Mouse (Mus musculus): ENCODE measurements around the gene Dlx6. TPM values are rescaled to one million over a fixed set of nuclear protein-coding genes. Genes with fewer than 3 reads are reported as not detected.

The Dlx6 gene
- polyA plus RNA-seq, 1 experiment = 12.3 TPM

- no peak for TF ChIP-seq CTCF (IDR thresholded peaks at IDR 0.05; ENCODE audit: control insufficient read depth, insufficient read depth, insufficient replicate concordance, low read depth, low read length)
- no peak for TF ChIP-seq POLR2A (IDR thresholded peaks at IDR 0.05; ENCODE audit: control insufficient read depth, low read depth, low read length)
- H3K27ac ChIP-seq (ENCODE audit: control insufficient read depth, insufficient read depth, low read depth, low read length) = no peak overlapping the region
- no peaks in the 10 kb centered on the region; the same call in 1 of the 2 replicates for H3K4me1 ChIP-seq (ENCODE audit: control insufficient read depth, insufficient read depth, low read length)
- H3K36me3 ChIP-seq (ENCODE audit: control insufficient read depth, insufficient read depth, low read length) = no peaks in the 10 kb centered on the region
- no peaks in the 10 kb centered on the region for H3K27me3 ChIP-seq (ENCODE audit: control insufficient read depth, insufficient read depth, low read length)
- no peak overlapping the region for H3K4me3 ChIP-seq (ENCODE audit: control insufficient read depth, low read depth, low read length)
These were observed 29.8 kb upstream of the Dlx6 start for GRCm38 (mm10) chr6:6833301-6833700.

GRCm38 (mm10) chr6:6848541-6848940 lies 14.6 kb upstream of the Dlx6 start:
- Histone ChIP-seq H3K4me1 (ENCODE audit: control insufficient read depth, insufficient read depth, low read length) (no peaks in the 10 kb centered on the region), H3K27ac (ENCODE audit: control insufficient read depth, insufficient read depth, low read depth, low read length) (no peak overlapping the region), H3K36me3 (ENCODE audit: control insufficient read depth, insufficient read depth, low read length) (no peaks in the 10 kb centered on the region), H3K27me3 (ENCODE audit: control insufficient read depth, insufficient read depth, low read length) (no peaks in the 10 kb centered on the region), H3K4me3 (ENCODE audit: control insufficient read depth, low read depth, low read length) (no peak overlapping the region)
- TF ChIP-seq POLR2A (IDR thresholded peaks at IDR 0.05; ENCODE audit: control insufficient read depth, low read depth, low read length) (no peak), CTCF (IDR thresholded peaks at IDR 0.05; ENCODE audit: control insufficient read depth, insufficient read depth, insufficient replicate concordance, low read depth, low read length) (no peak)

- TF ChIP-seq POLR2A (IDR thresholded peaks at IDR 0.05; ENCODE audit: control insufficient read depth, low read depth, low read length) (no peak), CTCF (IDR thresholded peaks at IDR 0.05; ENCODE audit: control insufficient read depth, insufficient read depth, insufficient replicate concordance, low read depth, low read length) (no peak)
- Histone ChIP-seq H3K27ac (ENCODE audit: control insufficient read depth, insufficient read depth, low read depth, low read length) (no peak overlapping the region), H3K4me1 (ENCODE audit: control insufficient read depth, insufficient read depth, low read length) (no peaks in the 10 kb centered on the region), H3K4me3 (ENCODE audit: control insufficient read depth, low read depth, low read length) (no peak overlapping the region), H3K27me3 (ENCODE audit: control insufficient read depth, insufficient read depth, low read length) (no peaks in the 10 kb centered on the region), H3K36me3 (ENCODE audit: control insufficient read depth, insufficient read depth, low read length) (no peaks in the 10 kb centered on the region)
These were observed 13.4 kb upstream of the Dlx6 start for GRCm38 (mm10) chr6:6849744-6850143.

- H3K27me3 ChIP-seq (ENCODE audit: control insufficient read depth, insufficient read depth, low read length) = no peaks in the 10 kb centered on the region
- H3K27ac ChIP-seq (ENCODE audit: control insufficient read depth, insufficient read depth, low read depth, low read length) = no peak overlapping the region
- H3K4me1 ChIP-seq (ENCODE audit: control insufficient read depth, insufficient read depth, low read length) = no peaks in the 10 kb centered on the region
- H3K36me3 ChIP-seq (ENCODE audit: control insufficient read depth, insufficient read depth, low read length) = no peaks in the 10 kb centered on the region
- no peak overlapping the region for H3K4me3 ChIP-seq (ENCODE audit: control insufficient read depth, low read depth, low read length)
- no peak for TF ChIP-seq CTCF (IDR thresholded peaks at IDR 0.05; ENCODE audit: control insufficient read depth, insufficient read depth, insufficient replicate concordance, low read depth, low read length)
- TF ChIP-seq POLR2A (IDR thresholded peaks at IDR 0.05; ENCODE audit: control insufficient read depth, low read depth, low read length) = no peak
These were observed 12.6 kb upstream of the Dlx6 start for GRCm38 (mm10) chr6:6850324-6851060.

- TF ChIP-seq POLR2A (IDR thresholded peaks at IDR 0.05; ENCODE audit: control insufficient read depth, low read depth, low read length) (no peak), CTCF (IDR thresholded peaks at IDR 0.05; ENCODE audit: control insufficient read depth, insufficient read depth, insufficient replicate concordance, low read depth, low read length) (no peak)
- peaks cover 2% of the 10 kb centered on the region; the same call in 1 of the 2 replicates for H3K4me1 ChIP-seq (ENCODE audit: control insufficient read depth, insufficient read depth, low read length)
- H3K4me3 ChIP-seq (ENCODE audit: control insufficient read depth, low read depth, low read length) = no peak overlapping the region
- no peak overlapping the region for H3K27ac ChIP-seq (ENCODE audit: control insufficient read depth, insufficient read depth, low read depth, low read length)
- no peaks in the 10 kb centered on the region for H3K36me3 ChIP-seq (ENCODE audit: control insufficient read depth, insufficient read depth, low read length)
- no peaks in the 10 kb centered on the region for H3K27me3 ChIP-seq (ENCODE audit: control insufficient read depth, insufficient read depth, low read length)
These were observed 12.0 kb upstream of the Dlx6 start for GRCm38 (mm10) chr6:6851166-6851565.

- TF ChIP-seq CTCF (IDR thresholded peaks at IDR 0.05; ENCODE audit: control insufficient read depth, insufficient read depth, insufficient replicate concordance, low read depth, low read length) (no peak), POLR2A (IDR thresholded peaks at IDR 0.05; ENCODE audit: control insufficient read depth, low read depth, low read length) (no peak)
- Histone ChIP-seq H3K4me3 (ENCODE audit: control insufficient read depth, low read depth, low read length) (no peak overlapping the region), H3K27me3 (ENCODE audit: control insufficient read depth, insufficient read depth, low read length) (peaks cover 2% of the 10 kb centered on the region; the same call in 1 of the 2 replicates), H3K4me1 (ENCODE audit: control insufficient read depth, insufficient read depth, low read length) (peaks cover 6% of the 10 kb centered on the region), H3K36me3 (ENCODE audit: control insufficient read depth, insufficient read depth, low read length) (no peaks in the 10 kb centered on the region), H3K27ac (ENCODE audit: control insufficient read depth, insufficient read depth, low read depth, low read length) (no peak overlapping the region)
These were observed 10.2 kb upstream of the Dlx6 start for GRCm38 (mm10) chr6:6852944-6853343.

- H3K4me3 ChIP-seq (ENCODE audit: control insufficient read depth, low read depth, low read length) = no peak overlapping the region
- no peak overlapping the region for H3K27ac ChIP-seq (ENCODE audit: control insufficient read depth, insufficient read depth, low read depth, low read length)
- H3K36me3 ChIP-seq (ENCODE audit: control insufficient read depth, insufficient read depth, low read length) = no peaks in the 10 kb centered on the region
- H3K4me1 ChIP-seq (ENCODE audit: control insufficient read depth, insufficient read depth, low read length) = peaks cover 6% of the 10 kb centered on the region
- peaks cover 2% of the 10 kb centered on the region; the same call in 1 of the 2 replicates for H3K27me3 ChIP-seq (ENCODE audit: control insufficient read depth, insufficient read depth, low read length)
- TF ChIP-seq POLR2A (IDR thresholded peaks at IDR 0.05; ENCODE audit: control insufficient read depth, low read depth, low read length) (no peak), CTCF (IDR thresholded peaks at IDR 0.05; ENCODE audit: control insufficient read depth, insufficient read depth, insufficient replicate concordance, low read depth, low read length) (no peak)
These were observed 9.0 kb upstream of the Dlx6 start for GRCm38 (mm10) chr6:6854176-6854575.
